Mouse (Mus musculus): ENCODE measurements around the gene Col5a3.

- TF ChIP-seq CTCF (IDR thresholded peaks at IDR 0.05; ENCODE audit: low read depth, low read length) = no peak
- no peak for TF ChIP-seq EP300 (IDR thresholded peaks at IDR 0.05; ENCODE audit: insufficient read depth, low read depth, low read length)
- TF ChIP-seq POLR2A (IDR thresholded peaks at IDR 0.05; ENCODE audit: insufficient read depth, low read length) = no peak
Observed at GRCm38 (mm10) chr9:20754335-20754734, 60.5 kb downstream of the Col5a3 start.

Data from ES-Bruce4 (cell line).